Mouse (Mus musculus) fibroblast of lung, adult 2 months (primary cell): Measurements from ENCODE around the gene Zfy2.

Experiments used
- DNase-seq: peaks from one replicate; pipeline ENCODE4 v3.0.0-alpha.2; 2011; ENCODE audit warnings: low read depth

Gene Zfy2

DNA sequence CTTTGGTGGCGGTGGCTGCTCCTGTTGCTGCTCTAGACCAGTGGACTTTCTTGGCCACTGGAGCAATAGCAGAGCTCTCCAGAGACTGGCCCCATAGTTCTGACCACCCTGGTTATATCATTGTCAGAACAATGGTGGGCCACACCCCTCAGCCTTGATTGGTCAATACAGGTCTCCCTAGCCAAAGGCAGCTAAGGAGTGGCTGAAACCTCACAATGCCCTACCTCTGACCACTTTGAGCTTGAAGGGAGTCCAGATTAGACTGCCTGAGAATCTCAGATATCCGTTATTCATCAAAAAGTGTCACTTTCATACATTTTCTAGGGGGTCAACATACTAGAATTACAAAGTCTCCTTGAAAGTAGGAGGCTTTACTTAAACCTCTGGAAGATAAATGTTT is at the start of gene Zfy2:
Zfy2 (minus strand) TSS at position 101 of the 400 bp plus-strand sequence.
- DNase-seq: no peak
